Mouse (Mus musculus): ENCODE data around the gene Tbl3.

GRCm38 (mm10) chr17:24677500-24678080 lies 29.9 kb downstream of the Tbl3 start:
- TF ChIP-seq CTCF (IDR thresholded peaks at IDR 0.05; ENCODE audit: low read depth) (no peak), EP300 (IDR thresholded peaks at IDR 0.05; ENCODE audit: low read depth) (no peak)

Measured in heart, postnatal 0 days (tissue).